Mouse (Mus musculus) left cerebral cortex, adult 18-20 months (tissue): Measurements from ENCODE around the gene Echdc1. TPM values are rescaled to one million over a fixed set of nuclear protein-coding genes. Genes with fewer than 3 reads are reported as not detected.

ENCODE experiments used
- total RNA-seq, 2 experiments: library from RNA; stranded (reverse); gene quantifications; 2 replicates each; pipeline ENCODE4 v1.2.3; 2021

Echdc1 gene
- total RNA-seq, 2 experiments from 2014 or later = 29.6 to 30.9 TPM

Other genes starting within 250 kb of the Echdc1 start
- 100 to 1,000 TPM; 169 to 170 TPM for gene Soga3, start 169.3 kb upstream of the Echdc1 start, total RNA-seq
- 10 to 100 TPM; 17.1 to 28.3 TPM for gene Gm49353, start 114.2 kb upstream of the Echdc1 start, total RNA-seq
- gene 9330159F19Rik, start 101.6 kb upstream of the Echdc1 start, total RNA-seq = 10 to 100 TPM; 74.3 to 76.2 TPM
- gene Rnf146, start 49.3 kb downstream of the Echdc1 start, total RNA-seq = 100 to 1,000 TPM in 1 of 2 experiments, 10 to 100 TPM in 1; 97.2 to 103 TPM
- gene Rspo3, start 222.7 kb downstream of the Echdc1 start, total RNA-seq = 10 to 100 TPM; 11.5 to 13.8 TPM